Mouse (Mus musculus) heart, postnatal 0 days (tissue): ENCODE measurements around the gene Lrrc8a.

Experiments
- CTCF ChIP-seq: IDR thresholded peaks from 2 replicates; pipeline ENCODE4 v1.5.1; 2016; ENCODE audit warnings: antibody characterized with exemption, control low read depth, low read depth
- EP300 ChIP-seq: IDR thresholded peaks from 2 replicates; pipeline ENCODE4 v1.6.1; 2016; ENCODE audit warnings: antibody characterized with exemption, low read depth

GRCm38 (mm10) chr2:30191790-30192580 lies 45.5 kb upstream of the Lrrc8a start:
- no peak for TF ChIP-seq CTCF
- TF ChIP-seq EP300: no peak
